Mouse (Mus musculus) 3T3-L1 (cell line): ENCODE data around the gene Tube1.
"Not testable (repeated sequence)": the region's sequence is repeated elsewhere in the genome, so short reads cannot be mapped to it uniquely, and the experiment has no call there.

ENCODE experiments used
- DNase-seq: peaks from one replicate; pipeline ENCODE4 v3.0.0-alpha.2; 2015; ENCODE audit warnings: low read depth, low spot score

Gene Tube1

GRCm38 (mm10) chr10:39167611-39168010 lies 33.8 kb downstream of the Tube1 start:
- no peak for DNase-seq

- DNase-seq, result no peak
Measured at GRCm38 (mm10) chr10:39169642-39170041, 35.9 kb downstream of the Tube1 start.

- DNase-seq, result peak; percentile 73
Measured at GRCm38 (mm10) chr10:39170181-39170580, 36.4 kb downstream of the Tube1 start.

- DNase-seq, result no peak
Measured at GRCm38 (mm10) chr10:39170706-39171105, 36.9 kb downstream of the Tube1 start.

- peak; percentile 93 for DNase-seq
Measured at GRCm38 (mm10) chr10:39171134-39171533, 37.4 kb downstream of the Tube1 start.

- peak; percentile 94 for DNase-seq
Measured at GRCm38 (mm10) chr10:39171603-39172539, 38.1 kb downstream of the Tube1 start.

GRCm38 (mm10) chr10:39172540-39172931 lies 38.8 kb downstream of the Tube1 start:
- DNase-seq, result no peak

- DNase-seq, result no peak
Measured at GRCm38 (mm10) chr10:39173077-39173476, 39.3 kb downstream of the Tube1 start.

GRCm38 (mm10) chr10:39176981-39177380 lies 43.2 kb downstream of the Tube1 start:
- no peak for DNase-seq

- DNase-seq, result no peak
Measured at GRCm38 (mm10) chr10:39184864-39185544, 51.2 kb downstream of the Tube1 start.

GRCm38 (mm10) chr10:39185545-39185906 lies 51.8 kb downstream of the Tube1 start:
- no peak for DNase-seq

GRCm38 (mm10) chr10:39192673-39193072 lies 58.9 kb downstream of the Tube1 start:
- DNase-seq, result no peak

GRCm38 (mm10) chr10:39198216-39198615 lies 64.4 kb downstream of the Tube1 start:
- DNase-seq, result not testable (repeated sequence)
